Mouse (Mus musculus): ENCODE results near the gene 4930562C15Rik. TPM values are rescaled to one million over a fixed set of nuclear protein-coding genes. Genes with fewer than 3 reads are reported as not detected.

Gene 4930562C15Rik
- polyA plus RNA-seq, 1 experiment from 2014 or later, result 0.43 TPM

GRCm38 (mm10) chr16:4870490-4870889, 35.3 kb downstream of the 4930562C15Rik start:
- H3K4me1 ChIP-seq (replicated peaks; ENCODE audit: control insufficient read depth, insufficient read depth, low read length), result no peaks in the 10 kb centered on the region
- ATAC-seq (replicated peaks; ENCODE audit: low FRiP score, low TSS enrichment, low read depth) (no peak), DNase-seq (ENCODE audit: low spot score) (no peak)
- H3K36me3 ChIP-seq (ENCODE audit: control insufficient read depth, insufficient read depth, low read length), result peaks cover 38% of the 10 kb centered on the region
- no peaks in the 10 kb centered on the region for H3K9me3 ChIP-seq (ENCODE audit: control insufficient read depth, low read length)
- H3K4me3 ChIP-seq (ENCODE audit: low read depth, low read length), result no peak overlapping the region
- WGBS, result 94% methylated on average over 5 of the region's 5 CpGs
- H3K4me2 ChIP-seq (ENCODE audit: low read length), result no peak overlapping the region
- H3K9ac ChIP-seq (ENCODE audit: low read length), result no peak overlapping the region
- no peak overlapping the region for H3K27ac ChIP-seq (ENCODE audit: low read depth)
- no peaks in the 10 kb centered on the region for H3K27me3 ChIP-seq (replicated peaks; ENCODE audit: control insufficient read depth, insufficient read depth, low read length)

GRCm38 (mm10) chr16:4871926-4872325, 36.7 kb downstream of the 4930562C15Rik start:
- H3K27me3 ChIP-seq (replicated peaks; ENCODE audit: control insufficient read depth, insufficient read depth, low read length), result no peaks in the 10 kb centered on the region
- peaks cover 11% of the 10 kb centered on the region for H3K4me1 ChIP-seq (replicated peaks; ENCODE audit: control insufficient read depth, insufficient read depth, low read length)
- peaks cover 50% of the 10 kb centered on the region for H3K36me3 ChIP-seq (ENCODE audit: control insufficient read depth, insufficient read depth, low read length)
- no peaks in the 10 kb centered on the region for H3K9me3 ChIP-seq (ENCODE audit: control insufficient read depth, low read length)
- no peak for ATAC-seq (replicated peaks; ENCODE audit: low FRiP score, low TSS enrichment, low read depth)
- WGBS, result 74% methylated on average over 2 of the region's 2 CpGs
- no peak overlapping the region for H3K27ac ChIP-seq (ENCODE audit: low read depth)
- no peak overlapping the region for H3K4me3 ChIP-seq (ENCODE audit: low read depth, low read length)
- H3K9ac ChIP-seq (ENCODE audit: low read length), result no peak overlapping the region
- no peak for DNase-seq (ENCODE audit: low spot score)
- H3K4me2 ChIP-seq (ENCODE audit: low read length), result no peak overlapping the region

- Histone ChIP-seq H3K27ac (ENCODE audit: low read depth) (no peak overlapping the region), H3K4me3 (ENCODE audit: low read depth, low read length) (no peak overlapping the region), H3K9ac (ENCODE audit: low read length) (no peak overlapping the region), H3K4me1 (replicated peaks; ENCODE audit: control insufficient read depth, insufficient read depth, low read length) (peaks cover 25% of the 10 kb centered on the region), H3K36me3 (ENCODE audit: control insufficient read depth, insufficient read depth, low read length) (peaks cover 35% of the 10 kb centered on the region), H3K27me3 (replicated peaks; ENCODE audit: control insufficient read depth, insufficient read depth, low read length) (no peaks in the 10 kb centered on the region), H3K9me3 (ENCODE audit: control insufficient read depth, low read length) (no peaks in the 10 kb centered on the region), H3K4me2 (ENCODE audit: low read length) (no peak overlapping the region)
- WGBS, result 84% methylated on average over 21 of the region's 23 CpGs
- DNase-seq (ENCODE audit: low spot score) (no peak), ATAC-seq (replicated peaks; ENCODE audit: low FRiP score, low TSS enrichment, low read depth) (no peak)
Measured at GRCm38 (mm10) chr16:4875198-4876032, 40.2 kb downstream of the 4930562C15Rik start.

- H3K9me3 ChIP-seq (ENCODE audit: control insufficient read depth, low read length), result no peaks in the 10 kb centered on the region
- no peak overlapping the region for H3K27ac ChIP-seq (ENCODE audit: low read depth)
- no peak overlapping the region for H3K9ac ChIP-seq (ENCODE audit: low read length)
Measured at GRCm38 (mm10) chr16:4876033-4876680, 40.9 kb downstream of the 4930562C15Rik start.

GRCm38 (mm10) chr16:4877195-4877594, 42.0 kb downstream of the 4930562C15Rik start:
- Histone ChIP-seq H3K4me3 (ENCODE audit: low read depth, low read length) (0 out of 2 replicates have a peak overlapping the region, but pooled peaks have one; percentile 91), H3K36me3 (ENCODE audit: control insufficient read depth, insufficient read depth, low read length) (peaks cover 34% of the 10 kb centered on the region), H3K27me3 (replicated peaks; ENCODE audit: control insufficient read depth, insufficient read depth, low read length) (no peaks in the 10 kb centered on the region), H3K4me1 (replicated peaks; ENCODE audit: control insufficient read depth, insufficient read depth, low read length) (peaks cover 35% of the 10 kb centered on the region), H3K4me2 (ENCODE audit: low read length) (peak overlapping the region; percentile 73), H3K27ac (ENCODE audit: low read depth) (peak overlapping the region; percentile 100; the same call in 1 of the 2 replicates), H3K9ac (ENCODE audit: low read length) (no peak overlapping the region; the same call in 1 of the 2 replicates), H3K9me3 (ENCODE audit: control insufficient read depth, low read length) (no peaks in the 10 kb centered on the region)
- DNase-seq (ENCODE audit: low spot score), result no peak
- 78% methylated on average over 4 of the region's 4 CpGs for WGBS
- ATAC-seq (replicated peaks; ENCODE audit: low FRiP score, low TSS enrichment, low read depth), result no peak

More at GRCm38 (mm10) chr16:4876033-4876680, 40.9 kb downstream of the 4930562C15Rik start:
- ATAC-seq (replicated peaks; ENCODE audit: low FRiP score, low TSS enrichment, low read depth) (no peak), DNase-seq (ENCODE audit: low spot score) (no peak)
- H3K4me2 ChIP-seq (ENCODE audit: low read length), result no peak overlapping the region
- H3K27me3 ChIP-seq (replicated peaks; ENCODE audit: control insufficient read depth, insufficient read depth, low read length), result no peaks in the 10 kb centered on the region
- peaks cover 25% of the 10 kb centered on the region for H3K4me1 ChIP-seq (replicated peaks; ENCODE audit: control insufficient read depth, insufficient read depth, low read length)
- peaks cover 34% of the 10 kb centered on the region for H3K36me3 ChIP-seq (ENCODE audit: control insufficient read depth, insufficient read depth, low read length)
- 76% methylated on average over 8 of the region's 8 CpGs for WGBS
- H3K4me3 ChIP-seq (ENCODE audit: low read depth, low read length), result no peak overlapping the region

- H3K4me2 ChIP-seq (ENCODE audit: low read length), result peak overlapping the region; percentile 73
- 75% methylated on average over 3 of the region's 3 CpGs for WGBS
- H3K9me3 ChIP-seq (ENCODE audit: control insufficient read depth, low read length), result no peaks in the 10 kb centered on the region
- H3K4me1 ChIP-seq (replicated peaks; ENCODE audit: control insufficient read depth, insufficient read depth, low read length), result peaks cover 35% of the 10 kb centered on the region
- H3K36me3 ChIP-seq (ENCODE audit: control insufficient read depth, insufficient read depth, low read length), result peaks cover 31% of the 10 kb centered on the region
- H3K27ac ChIP-seq (ENCODE audit: low read depth), result peak overlapping the region; percentile 100
- ATAC-seq (replicated peaks; ENCODE audit: low FRiP score, low TSS enrichment, low read depth) (no peak), DNase-seq (ENCODE audit: low spot score) (no peak)
- H3K27me3 ChIP-seq (replicated peaks; ENCODE audit: control insufficient read depth, insufficient read depth, low read length), result no peaks in the 10 kb centered on the region
- peak overlapping the region; percentile 93 for H3K9ac ChIP-seq (ENCODE audit: low read length)
- peak overlapping the region; percentile 91; the same call in 1 of the 2 replicates for H3K4me3 ChIP-seq (ENCODE audit: low read depth, low read length)
Measured at GRCm38 (mm10) chr16:4877701-4878100, 42.5 kb downstream of the 4930562C15Rik start.

- Histone ChIP-seq H3K27ac (ENCODE audit: low read depth) (peak overlapping the region; percentile 100), H3K36me3 (ENCODE audit: control insufficient read depth, insufficient read depth, low read length) (peaks cover 29% of the 10 kb centered on the region), H3K4me1 (replicated peaks; ENCODE audit: control insufficient read depth, insufficient read depth, low read length) (peaks cover 35% of the 10 kb centered on the region), H3K4me2 (ENCODE audit: low read length) (peak overlapping the region; percentile 73), H3K9ac (ENCODE audit: low read length) (peak overlapping the region; percentile 93), H3K4me3 (ENCODE audit: low read depth, low read length) (peak overlapping the region; percentile 91), H3K27me3 (replicated peaks; ENCODE audit: control insufficient read depth, insufficient read depth, low read length) (no peaks in the 10 kb centered on the region), H3K9me3 (ENCODE audit: control insufficient read depth, low read length) (no peaks in the 10 kb centered on the region)
- peak; percentile 13 for ATAC-seq (replicated peaks; ENCODE audit: low FRiP score, low TSS enrichment, low read depth)
- WGBS, result 20% methylated on average over 5 of the region's 5 CpGs
- DNase-seq (ENCODE audit: low spot score), result peak; percentile 69
Measured at GRCm38 (mm10) chr16:4878192-4878885, 43.1 kb downstream of the 4930562C15Rik start.

GRCm38 (mm10) chr16:4879101-4879707, 44.0 kb downstream of the 4930562C15Rik start:
- DNase-seq (ENCODE audit: low spot score), result no peak
- under 1% methylated on average over 54 of the region's 54 CpGs for WGBS

More at GRCm38 (mm10) chr16:4879101-4879707, 44.0 kb downstream of the 4930562C15Rik start:
- Histone ChIP-seq H3K9me3 (ENCODE audit: control insufficient read depth, low read length) (no peaks in the 10 kb centered on the region), H3K4me3 (ENCODE audit: low read depth, low read length) (peak overlapping the region; percentile 91), H3K27ac (ENCODE audit: low read depth) (peak overlapping the region; percentile 100), H3K4me1 (replicated peaks; ENCODE audit: control insufficient read depth, insufficient read depth, low read length) (peaks cover 35% of the 10 kb centered on the region), H3K9ac (ENCODE audit: low read length) (peak overlapping the region; percentile 93), H3K36me3 (ENCODE audit: control insufficient read depth, insufficient read depth, low read length) (peaks cover 22% of the 10 kb centered on the region), H3K27me3 (replicated peaks; ENCODE audit: control insufficient read depth, insufficient read depth, low read length) (no peaks in the 10 kb centered on the region), H3K4me2 (ENCODE audit: low read length) (peak overlapping the region; percentile 73)
- peak; percentile 17 for ATAC-seq (replicated peaks; ENCODE audit: low FRiP score, low TSS enrichment, low read depth)

All from intestine, embryonic 14.5 days (tissue).